Mouse (Mus musculus) cerebellum, adult 11 months (tissue): ENCODE results near the gene Nat8f7.
"Not testable (repeated sequence)": the region's sequence is repeated elsewhere in the genome, so short reads cannot be mapped to it uniquely, and the experiment has no call there.

Experiments
- DNase-seq: peaks from one replicate; pipeline ENCODE4 v3.0.0; 2022

Gene Nat8f7

DNA sequence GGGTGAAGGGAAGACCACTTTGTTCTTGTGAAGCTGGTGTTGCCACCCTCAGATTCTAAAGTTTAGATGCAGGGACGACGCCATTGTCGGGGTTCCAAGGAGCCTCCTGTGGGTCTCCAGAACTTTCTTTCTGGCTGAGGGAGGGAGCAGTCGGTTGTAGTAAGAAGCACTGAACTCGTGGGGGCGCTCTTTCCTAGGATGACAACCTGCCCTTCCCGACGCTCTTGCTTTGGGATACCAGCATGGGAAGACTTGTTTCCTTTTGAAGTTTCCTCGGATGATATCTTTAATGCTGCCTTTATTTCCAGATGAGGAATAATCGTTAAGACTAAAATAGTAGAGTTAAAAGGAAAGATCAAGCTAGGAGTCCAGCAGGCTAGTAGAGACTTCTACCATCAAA is at the start of gene Nat8f7:
TSS of gene Nat8f7 (minus strand) at position 101 of the 400 bp plus-strand sequence.
- not testable (repeated sequence) for DNase-seq

- not testable (repeated sequence) for DNase-seq
Measured at GRCm38 (mm10) chr6:85762678-85763077, 49.7 kb upstream of the Nat8f7 start.

GRCm38 (mm10) chr6:85755705-85756249 is 42.8 kb upstream of the Nat8f7 start:
- not testable (repeated sequence) for DNase-seq

DNA sequence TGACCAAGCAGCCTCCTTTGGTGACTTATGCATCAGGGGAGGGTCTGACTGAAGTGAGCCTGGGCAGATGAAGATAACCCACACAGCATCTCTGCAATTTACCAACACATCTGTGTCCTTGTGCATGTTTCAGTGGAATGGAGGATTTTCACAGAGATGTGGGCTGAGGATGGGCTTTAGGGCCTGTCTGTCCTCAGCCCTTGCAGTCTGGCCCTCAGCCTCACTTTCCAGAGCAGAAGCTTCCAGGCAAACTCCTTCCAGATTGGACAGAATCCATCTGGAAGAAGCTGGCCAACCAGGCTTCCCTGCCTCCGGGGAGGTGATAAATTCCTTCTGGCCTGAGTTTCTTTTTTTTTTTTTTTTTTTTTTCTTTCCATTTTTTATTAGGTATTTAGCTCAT is 3.4 kb downstream of the Nat8f7 start:
- DNase-seq = not testable (repeated sequence)

DNA sequence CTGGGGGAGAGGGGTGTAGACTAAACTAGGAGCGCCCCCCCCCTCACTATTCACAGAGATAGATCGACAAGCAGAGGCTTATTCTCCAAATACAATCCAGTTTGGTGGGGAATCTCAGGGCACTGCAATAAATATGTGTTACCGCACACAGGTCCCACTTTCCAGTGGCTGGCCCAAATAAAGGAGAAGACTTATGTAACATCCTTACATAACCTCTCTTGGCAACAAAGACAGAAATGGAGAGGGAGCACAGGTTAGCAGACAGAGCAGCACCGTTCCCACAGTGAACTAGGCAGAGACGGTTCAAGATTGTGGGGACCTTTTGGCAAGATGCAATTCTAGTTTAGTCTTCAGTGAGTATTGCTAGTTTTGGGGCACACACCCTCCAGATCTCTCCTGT is 3.8 kb downstream of the Nat8f7 start:
- peak; percentile 24 for DNase-seq

GRCm38 (mm10) chr6:85701943-85702342 is 11.1 kb downstream of the Nat8f7 start:
- DNase-seq = not testable (repeated sequence)
